Mouse (Mus musculus): ENCODE results near the gene Accs. TPM values are rescaled to one million over a fixed set of nuclear protein-coding genes. Genes with fewer than 3 reads are reported as not detected.

Accs gene
- polyA plus RNA-seq, 1 experiment from 2014 or later = 8.8 TPM

DNA sequence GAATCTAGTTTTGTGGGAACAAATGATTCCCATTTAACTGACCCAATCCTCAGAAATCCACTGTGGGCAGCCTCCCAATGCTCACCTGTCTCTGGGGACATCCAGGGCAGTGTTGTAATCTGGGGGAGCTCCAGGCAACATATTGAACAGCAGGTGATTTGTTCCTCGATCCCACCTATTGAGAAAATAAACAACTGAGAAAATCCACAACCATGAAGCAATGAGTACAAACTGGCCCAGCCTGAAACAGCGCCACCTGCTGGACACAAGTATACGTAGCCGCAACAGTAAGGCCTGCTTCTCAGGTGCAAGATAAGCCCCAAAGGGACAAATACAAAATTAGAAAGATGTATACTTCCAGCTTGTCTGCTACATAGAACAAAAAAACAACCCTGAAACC, 37.9 kb downstream of the Accs start:
- ATAC-seq (replicated peaks; ENCODE audit: low FRiP score, low TSS enrichment, low read depth) = no peak
- peaks cover 43% of the 10 kb centered on the region for H3K36me3 ChIP-seq (ENCODE audit: control insufficient read depth, insufficient read depth, low read length)

DNA sequence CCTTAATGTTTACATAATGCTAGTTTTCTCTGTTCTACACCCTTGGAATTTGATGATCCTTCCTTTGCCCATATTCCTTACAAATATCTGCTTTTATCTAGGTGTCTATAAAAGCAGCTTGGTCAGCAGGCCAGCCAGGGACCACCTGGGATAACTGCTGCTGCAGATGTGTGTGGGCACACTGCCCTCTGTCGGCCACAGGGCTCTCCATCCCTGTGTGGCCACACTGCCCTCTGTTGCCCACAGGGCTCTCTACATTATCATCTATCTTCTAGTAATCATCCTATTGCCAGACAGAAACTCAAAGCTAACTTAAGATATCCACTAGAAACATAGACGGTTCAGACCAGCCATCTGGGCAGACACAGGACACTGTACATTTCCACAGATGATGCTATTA, 39.8 kb downstream of the Accs start:
- H3K27me3 ChIP-seq (replicated peaks; ENCODE audit: control insufficient read depth, insufficient read depth, low read length) = no peaks in the 10 kb centered on the region
- DNase-seq (ENCODE audit: low spot score) (no peak), ATAC-seq (replicated peaks; ENCODE audit: low FRiP score, low TSS enrichment, low read depth) (no peak)
- H3K4me3 ChIP-seq (ENCODE audit: low read depth, low read length) = no peak overlapping the region
- 15% methylated on average over 2 of the region's 2 CpGs for WGBS
- no peak overlapping the region for H3K9ac ChIP-seq (ENCODE audit: low read length)
- H3K36me3 ChIP-seq (ENCODE audit: control insufficient read depth, insufficient read depth, low read length) = peaks cover 60% of the 10 kb centered on the region
- H3K9me3 ChIP-seq (ENCODE audit: control insufficient read depth, low read length) = no peaks in the 10 kb centered on the region
- H3K4me2 ChIP-seq (ENCODE audit: low read length) = no peak overlapping the region
- H3K4me1 ChIP-seq (replicated peaks; ENCODE audit: control insufficient read depth, insufficient read depth, low read length) = no peaks in the 10 kb centered on the region
- H3K27ac ChIP-seq (ENCODE audit: low read depth) = no peak overlapping the region

More for the DNA sequence above, 37.9 kb downstream of the Accs start:
- no peaks in the 10 kb centered on the region for H3K4me1 ChIP-seq (replicated peaks; ENCODE audit: control insufficient read depth, insufficient read depth, low read length)
- 42% methylated on average over 4 of the region's 4 CpGs for WGBS
- no peak overlapping the region for H3K9ac ChIP-seq (ENCODE audit: low read length)
- no peaks in the 10 kb centered on the region for H3K9me3 ChIP-seq (ENCODE audit: control insufficient read depth, low read length)
- no peak overlapping the region for H3K27ac ChIP-seq (ENCODE audit: low read depth)
- peak; percentile 70 for DNase-seq (ENCODE audit: low spot score)
- H3K4me2 ChIP-seq (ENCODE audit: low read length) = no peak overlapping the region
- no peak overlapping the region for H3K4me3 ChIP-seq (ENCODE audit: low read depth, low read length)
- no peaks in the 10 kb centered on the region for H3K27me3 ChIP-seq (replicated peaks; ENCODE audit: control insufficient read depth, insufficient read depth, low read length)

DNA sequence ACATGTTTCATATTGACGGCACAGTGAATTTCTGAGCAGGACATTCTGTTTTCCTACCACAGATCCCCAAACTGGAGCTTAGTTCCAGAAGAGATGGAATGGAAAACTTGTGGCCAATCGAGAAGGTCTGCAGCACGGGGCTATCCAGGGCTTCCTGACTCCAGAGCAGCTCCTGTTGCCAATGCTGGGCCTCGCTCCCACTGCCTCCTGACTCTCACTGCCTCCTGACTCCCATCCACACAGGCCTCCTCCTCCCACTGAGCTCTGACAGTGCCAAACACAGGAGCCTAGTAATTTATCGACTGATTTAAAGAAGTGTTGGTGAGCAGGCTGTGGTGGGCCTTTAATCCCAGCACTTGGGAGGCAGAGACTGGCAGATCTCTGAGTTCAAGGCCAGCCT, 41.7 kb downstream of the Accs start:
- ATAC-seq (replicated peaks; ENCODE audit: low FRiP score, low TSS enrichment, low read depth) (no peak), DNase-seq (ENCODE audit: low spot score) (no peak)
- no peak overlapping the region for H3K4me3 ChIP-seq (ENCODE audit: low read depth, low read length)
- H3K36me3 ChIP-seq (ENCODE audit: control insufficient read depth, insufficient read depth, low read length) = peaks cover 60% of the 10 kb centered on the region
- 87% methylated on average over 5 of the region's 5 CpGs for WGBS
- no peak overlapping the region for H3K4me2 ChIP-seq (ENCODE audit: low read length)
- no peaks in the 10 kb centered on the region for H3K4me1 ChIP-seq (replicated peaks; ENCODE audit: control insufficient read depth, insufficient read depth, low read length)
- no peak overlapping the region for H3K9ac ChIP-seq (ENCODE audit: low read length)
- H3K27me3 ChIP-seq (replicated peaks; ENCODE audit: control insufficient read depth, insufficient read depth, low read length) = no peaks in the 10 kb centered on the region
- no peak overlapping the region for H3K27ac ChIP-seq (ENCODE audit: low read depth)
- H3K9me3 ChIP-seq (ENCODE audit: control insufficient read depth, low read length) = no peaks in the 10 kb centered on the region

DNA sequence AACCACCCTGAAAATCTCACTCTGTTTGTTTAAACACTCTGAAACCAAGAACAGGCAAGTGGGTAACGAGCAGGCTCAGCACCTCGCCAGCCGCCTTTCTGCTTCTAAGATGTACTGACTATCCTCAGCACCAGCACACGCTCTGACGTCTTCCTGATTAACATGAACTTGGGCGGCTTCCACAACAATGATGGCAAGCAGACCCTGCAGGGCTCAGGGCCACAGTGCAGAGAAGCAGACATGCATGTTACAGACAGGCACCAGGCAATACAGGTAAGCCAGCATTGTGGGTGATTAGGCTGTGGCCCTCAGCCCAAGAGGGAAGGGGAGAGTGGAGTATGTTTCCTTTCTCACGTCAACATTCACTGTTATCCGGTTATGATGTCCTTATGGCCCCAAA, 42.3 kb downstream of the Accs start:
- no peaks in the 10 kb centered on the region for H3K9me3 ChIP-seq (ENCODE audit: control insufficient read depth, low read length)
- no peak overlapping the region for H3K9ac ChIP-seq (ENCODE audit: low read length)
- H3K36me3 ChIP-seq (ENCODE audit: control insufficient read depth, insufficient read depth, low read length) = peaks cover 59% of the 10 kb centered on the region
- no peaks in the 10 kb centered on the region for H3K27me3 ChIP-seq (replicated peaks; ENCODE audit: control insufficient read depth, insufficient read depth, low read length)
- H3K4me2 ChIP-seq (ENCODE audit: low read length) = no peak overlapping the region
- H3K27ac ChIP-seq (ENCODE audit: low read depth) = no peak overlapping the region
- 81% methylated on average over 8 of the region's 8 CpGs for WGBS
- no peak for DNase-seq (ENCODE audit: low spot score)
- ATAC-seq (replicated peaks; ENCODE audit: low FRiP score, low TSS enrichment, low read depth) = no peak
- H3K4me1 ChIP-seq (replicated peaks; ENCODE audit: control insufficient read depth, insufficient read depth, low read length) = no peaks in the 10 kb centered on the region
- no peak overlapping the region for H3K4me3 ChIP-seq (ENCODE audit: low read depth, low read length)

DNA sequence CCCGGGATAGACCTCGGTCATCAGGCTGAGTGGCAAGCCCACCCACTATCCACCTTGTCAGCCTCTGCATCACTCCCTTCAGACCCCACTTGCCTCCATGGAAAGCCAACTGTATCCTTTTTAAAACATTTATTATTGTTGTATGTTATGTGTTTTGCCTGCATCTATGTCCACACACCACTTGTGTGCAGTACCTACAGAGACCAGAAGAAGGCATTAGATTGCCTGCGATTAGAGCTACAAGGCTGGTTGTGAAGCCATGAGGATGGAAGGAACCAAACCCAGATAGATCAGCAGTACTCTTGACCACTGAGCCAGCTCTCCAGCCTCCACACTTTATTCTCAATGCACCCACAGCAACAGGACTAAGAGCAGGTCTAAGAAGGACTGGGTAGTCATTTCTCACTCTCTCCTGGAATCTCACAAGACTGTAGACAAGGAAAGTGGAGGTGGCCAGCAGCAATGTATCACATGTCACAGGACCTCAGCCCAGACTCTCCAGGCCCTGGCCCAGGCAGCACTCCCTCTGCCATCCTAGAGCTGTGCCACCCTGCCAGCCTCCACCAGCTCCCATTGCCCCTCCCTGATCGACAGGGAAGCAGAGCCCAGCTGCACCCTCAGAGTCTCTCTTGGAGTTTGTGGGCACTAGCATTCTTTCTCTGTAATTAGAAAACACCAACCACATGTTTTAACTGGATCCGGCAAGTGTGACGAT, 43.1 kb downstream of the Accs start:
- H3K36me3 ChIP-seq (ENCODE audit: control insufficient read depth, insufficient read depth, low read length) = peaks cover 64% of the 10 kb centered on the region
- WGBS = 97% methylated on average over 6 of the region's 6 CpGs

DNA sequence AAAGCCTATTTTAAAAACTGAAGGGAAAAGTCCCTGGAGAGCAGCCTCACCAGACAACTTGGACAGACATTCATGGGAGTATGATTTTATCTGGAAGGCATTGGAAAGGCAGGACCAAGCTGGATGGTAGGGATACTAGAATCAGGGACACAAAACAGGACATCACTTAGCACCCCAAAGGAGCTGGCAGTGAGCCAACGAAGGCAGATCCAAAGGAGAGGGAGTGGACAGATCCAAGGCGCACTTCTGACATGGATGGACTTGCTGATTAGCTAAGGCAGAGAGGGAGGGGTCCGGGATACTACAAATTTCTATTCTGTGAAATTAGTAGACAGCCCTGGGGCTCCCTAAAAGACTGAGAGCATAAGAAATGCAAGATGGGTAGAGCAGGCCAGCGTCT, 44.2 kb downstream of the Accs start:
- Histone ChIP-seq H3K9ac (ENCODE audit: low read length) (no peak overlapping the region), H3K4me2 (ENCODE audit: low read length) (no peak overlapping the region), H3K27ac (ENCODE audit: low read depth) (no peak overlapping the region), H3K9me3 (ENCODE audit: control insufficient read depth, low read length) (no peaks in the 10 kb centered on the region), H3K4me1 (replicated peaks; ENCODE audit: control insufficient read depth, insufficient read depth, low read length) (no peaks in the 10 kb centered on the region), H3K36me3 (ENCODE audit: control insufficient read depth, insufficient read depth, low read length) (peaks cover 57% of the 10 kb centered on the region), H3K27me3 (replicated peaks; ENCODE audit: control insufficient read depth, insufficient read depth, low read length) (no peaks in the 10 kb centered on the region), H3K4me3 (ENCODE audit: low read depth, low read length) (no peak overlapping the region)
- DNase-seq (ENCODE audit: low spot score) (no peak), ATAC-seq (replicated peaks; ENCODE audit: low FRiP score, low TSS enrichment, low read depth) (no peak)
- WGBS = 80% methylated on average over 4 of the region's 4 CpGs

More for the DNA sequence above, 43.1 kb downstream of the Accs start:
- Histone ChIP-seq H3K9me3 (ENCODE audit: control insufficient read depth, low read length) (no peaks in the 10 kb centered on the region), H3K27ac (ENCODE audit: low read depth) (no peak overlapping the region), H3K4me3 (ENCODE audit: low read depth, low read length) (no peak overlapping the region), H3K9ac (ENCODE audit: low read length) (no peak overlapping the region), H3K4me2 (ENCODE audit: low read length) (no peak overlapping the region), H3K27me3 (replicated peaks; ENCODE audit: control insufficient read depth, insufficient read depth, low read length) (no peaks in the 10 kb centered on the region), H3K4me1 (replicated peaks; ENCODE audit: control insufficient read depth, insufficient read depth, low read length) (no peaks in the 10 kb centered on the region)
- no peak for DNase-seq (ENCODE audit: low spot score)
- ATAC-seq (replicated peaks; ENCODE audit: low FRiP score, low TSS enrichment, low read depth) = no peak

DNA sequence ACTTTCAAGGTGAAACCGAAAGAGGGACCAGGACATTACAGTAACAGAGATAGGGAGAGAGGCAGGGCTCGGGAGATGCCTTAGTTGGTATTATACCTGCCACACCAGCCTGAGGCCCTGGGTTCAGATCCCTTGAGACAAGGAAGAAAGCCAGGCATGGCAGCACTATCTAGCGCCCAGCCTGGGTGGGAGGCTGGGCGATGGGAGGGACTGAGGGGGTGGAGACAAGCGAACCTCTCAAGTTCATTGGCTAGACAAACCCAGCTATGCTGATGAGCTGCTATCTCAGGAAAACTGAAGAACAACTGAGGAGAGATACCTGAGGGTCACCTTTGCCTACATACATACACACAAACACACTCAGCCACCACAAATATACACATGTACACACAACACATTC, 44.7 kb downstream of the Accs start:
- no peak overlapping the region for H3K4me3 ChIP-seq (ENCODE audit: low read depth, low read length)
- no peaks in the 10 kb centered on the region for H3K27me3 ChIP-seq (replicated peaks; ENCODE audit: control insufficient read depth, insufficient read depth, low read length)
- no peak overlapping the region for H3K27ac ChIP-seq (ENCODE audit: low read depth)
- peaks cover 56% of the 10 kb centered on the region for H3K36me3 ChIP-seq (ENCODE audit: control insufficient read depth, insufficient read depth, low read length)
- DNase-seq (ENCODE audit: low spot score) (no peak), ATAC-seq (replicated peaks; ENCODE audit: low FRiP score, low TSS enrichment, low read depth) (no peak)
- no peaks in the 10 kb centered on the region for H3K9me3 ChIP-seq (ENCODE audit: control insufficient read depth, low read length)
- no peaks in the 10 kb centered on the region for H3K4me1 ChIP-seq (replicated peaks; ENCODE audit: control insufficient read depth, insufficient read depth, low read length)
- H3K4me2 ChIP-seq (ENCODE audit: low read length) = no peak overlapping the region
- WGBS = 79% methylated on average over 5 of the region's 5 CpGs
- no peak overlapping the region for H3K9ac ChIP-seq (ENCODE audit: low read length)

DNA sequence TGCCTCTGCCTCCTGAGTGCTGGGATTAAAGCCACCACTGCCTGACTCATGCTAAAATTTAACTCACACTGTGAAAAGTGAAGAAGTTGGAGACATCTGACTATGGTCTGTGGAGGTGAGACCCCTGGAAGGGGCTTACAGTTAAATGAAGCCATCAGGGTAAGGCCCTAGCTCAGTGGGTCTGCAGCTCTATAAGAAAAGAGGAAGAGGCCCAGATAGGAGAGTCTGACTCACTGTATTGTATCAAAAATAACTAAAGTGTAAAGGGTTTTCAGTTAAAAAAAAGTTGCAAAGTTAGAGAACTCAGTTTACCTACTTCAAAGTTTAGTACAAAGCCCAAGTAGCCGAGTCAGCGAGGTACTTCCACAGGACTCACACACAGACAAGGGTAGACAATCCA, 46.8 kb downstream of the Accs start:
- WGBS = 100% methylated on average over 2 of the region's 2 CpGs
- ATAC-seq (replicated peaks; ENCODE audit: low FRiP score, low TSS enrichment, low read depth) (no peak), DNase-seq (ENCODE audit: low spot score) (no peak)
- Histone ChIP-seq H3K9me3 (ENCODE audit: control insufficient read depth, low read length) (no peaks in the 10 kb centered on the region), H3K4me3 (ENCODE audit: low read depth, low read length) (no peak overlapping the region), H3K36me3 (ENCODE audit: control insufficient read depth, insufficient read depth, low read length) (peaks cover 53% of the 10 kb centered on the region), H3K27ac (ENCODE audit: low read depth) (no peak overlapping the region), H3K9ac (ENCODE audit: low read length) (no peak overlapping the region), H3K4me2 (ENCODE audit: low read length) (no peak overlapping the region), H3K27me3 (replicated peaks; ENCODE audit: control insufficient read depth, insufficient read depth, low read length) (no peaks in the 10 kb centered on the region), H3K4me1 (replicated peaks; ENCODE audit: control insufficient read depth, insufficient read depth, low read length) (no peaks in the 10 kb centered on the region)

DNA sequence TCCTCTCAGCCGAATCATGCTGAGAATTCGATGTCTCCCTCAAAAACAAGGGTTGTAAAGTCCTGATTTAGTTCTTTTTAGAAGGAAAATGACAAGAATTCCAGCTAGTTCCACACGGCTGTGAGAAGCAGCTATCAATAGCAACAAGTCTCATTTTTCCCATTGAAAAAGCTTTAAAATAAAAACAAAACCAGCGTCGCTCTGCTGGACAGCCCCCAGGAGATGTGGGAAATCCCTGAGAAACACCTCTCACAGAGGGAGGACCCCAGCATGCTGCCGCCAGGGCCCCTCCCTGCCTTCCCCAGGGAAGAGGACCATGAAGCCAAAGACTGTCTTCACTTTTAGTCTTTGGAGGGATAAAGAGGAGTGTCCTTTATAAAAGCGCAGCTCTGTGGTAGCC, 48.6 kb downstream of the Accs start:
- ATAC-seq (replicated peaks; ENCODE audit: low FRiP score, low TSS enrichment, low read depth) (no peak), DNase-seq (ENCODE audit: low spot score) (no peak)
- no peaks in the 10 kb centered on the region for H3K4me1 ChIP-seq (replicated peaks; ENCODE audit: control insufficient read depth, insufficient read depth, low read length)
- no peak overlapping the region for H3K4me3 ChIP-seq (ENCODE audit: low read depth, low read length)
- H3K27ac ChIP-seq (ENCODE audit: low read depth) = no peak overlapping the region
- no peaks in the 10 kb centered on the region for H3K27me3 ChIP-seq (replicated peaks; ENCODE audit: control insufficient read depth, insufficient read depth, low read length)
- peaks cover 54% of the 10 kb centered on the region for H3K36me3 ChIP-seq (ENCODE audit: control insufficient read depth, insufficient read depth, low read length)
- H3K9me3 ChIP-seq (ENCODE audit: control insufficient read depth, low read length) = no peaks in the 10 kb centered on the region
- WGBS = 85% methylated on average over 7 of the region's 7 CpGs
- no peak overlapping the region for H3K4me2 ChIP-seq (ENCODE audit: low read length)
- H3K9ac ChIP-seq (ENCODE audit: low read length) = no peak overlapping the region
